Mouse (Mus musculus) naive thymus-derived CD4-positive, alpha-beta T cell, adult 2 months (primary cell): Measurements from ENCODE around the gene Smok2b.
"Not testable (repeated sequence)": the region's sequence is repeated elsewhere in the genome, so short reads cannot be mapped to it uniquely, and the experiment has no call there.

ENCODE experiments used
- DNase-seq: peaks from one replicate; pipeline ENCODE4 v3.0.0-alpha.2; 2011; ENCODE audit warnings: low read depth

Smok2b gene

DNA sequence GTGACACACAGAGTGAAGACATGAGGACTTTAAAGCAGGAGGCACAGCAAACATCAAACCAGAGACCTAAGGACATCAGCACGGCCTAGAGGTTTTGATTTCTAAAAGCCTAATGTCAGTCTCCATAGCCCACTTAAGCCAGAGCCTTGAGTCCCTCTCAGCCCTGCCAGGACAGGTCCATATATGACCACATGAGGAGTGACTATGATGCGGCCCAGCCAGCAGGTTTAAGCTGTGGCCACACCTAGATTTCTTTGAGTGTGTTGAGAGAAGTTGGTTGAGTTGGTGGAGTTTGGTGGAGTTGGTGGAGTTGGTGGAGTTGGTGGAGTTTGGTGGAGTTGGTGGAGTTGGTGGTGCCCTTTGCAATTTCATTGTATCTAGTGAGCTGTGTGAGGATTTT, at the start of gene Smok2b:
TSS of gene Smok2b (plus strand) at position 301 of the 400 bp plus-strand sequence.
- DNase-seq = not testable (repeated sequence)

DNA sequence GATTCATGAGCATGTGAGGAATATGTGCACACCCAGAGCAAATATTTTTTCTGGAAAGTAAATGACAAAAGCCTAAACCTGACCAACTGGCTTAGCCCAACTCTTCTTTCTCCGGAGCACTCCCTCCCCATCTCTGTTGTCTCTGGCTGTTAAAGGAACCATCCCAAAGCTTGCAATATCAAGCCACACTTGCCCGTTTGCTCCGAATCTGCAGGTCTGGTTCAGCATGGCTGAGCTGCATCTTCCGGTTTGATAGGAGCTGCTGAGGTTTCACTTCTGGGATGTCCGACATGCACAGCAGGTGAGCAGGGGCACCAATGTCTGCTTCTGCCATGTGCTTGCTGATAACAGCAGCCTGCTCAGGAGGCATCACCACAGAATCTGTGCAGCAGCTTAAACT, 49.6 kb upstream of the Smok2b start:
- DNase-seq = not testable (repeated sequence)

DNA sequence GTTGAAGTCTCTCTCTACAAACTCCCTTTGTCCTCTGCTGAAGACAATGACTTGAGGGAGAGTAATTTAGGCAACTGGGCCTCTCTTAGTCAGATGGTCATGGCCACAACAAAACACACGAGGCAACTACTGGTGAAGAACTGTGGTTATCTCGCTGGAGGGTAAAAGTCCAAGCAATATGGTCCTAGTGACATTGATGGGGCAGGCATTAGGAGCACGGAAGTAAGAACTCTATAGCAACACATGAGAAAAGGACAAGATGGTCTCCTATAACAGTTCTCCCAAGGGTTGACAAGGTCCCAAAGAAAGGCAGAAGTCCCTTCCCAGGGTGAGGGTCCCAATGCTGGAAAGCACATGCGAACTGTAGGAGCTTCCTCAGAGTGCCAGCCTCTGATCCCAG, 47.3 kb upstream of the Smok2b start:
- DNase-seq = not testable (repeated sequence)

- DNase-seq = not testable (repeated sequence)
Observed at GRCm38 (mm10) chr17:13184514-13184913, 45.5 kb upstream of the Smok2b start.

DNA sequence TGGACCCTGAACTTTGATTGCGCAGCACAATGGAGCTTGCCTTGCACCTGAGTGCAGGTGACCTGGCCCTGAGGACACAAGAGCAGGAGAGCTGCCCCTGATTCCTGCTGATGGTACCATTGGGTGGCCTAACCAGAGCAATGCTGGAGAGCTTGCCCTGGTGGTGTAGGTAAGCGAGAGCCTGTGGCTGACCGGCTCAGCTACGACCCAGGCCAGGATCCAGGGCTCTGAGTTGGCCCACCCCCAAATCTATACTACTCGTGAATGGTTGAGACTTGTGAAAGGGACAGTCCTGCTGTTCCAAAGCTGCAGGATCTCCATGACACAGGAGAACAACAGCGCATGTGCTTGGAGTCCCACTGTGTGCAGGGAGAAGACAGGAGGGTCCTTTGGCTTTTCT, 43.5 kb upstream of the Smok2b start:
- DNase-seq = not testable (repeated sequence)

GRCm38 (mm10) chr17:13187621-13188020, 42.4 kb upstream of the Smok2b start:
- not testable (repeated sequence) for DNase-seq

GRCm38 (mm10) chr17:13188846-13189245, 41.2 kb upstream of the Smok2b start:
- DNase-seq = not testable (repeated sequence)

- not testable (repeated sequence) for DNase-seq
Observed at GRCm38 (mm10) chr17:13190836-13191583, 39.0 kb upstream of the Smok2b start.

DNA sequence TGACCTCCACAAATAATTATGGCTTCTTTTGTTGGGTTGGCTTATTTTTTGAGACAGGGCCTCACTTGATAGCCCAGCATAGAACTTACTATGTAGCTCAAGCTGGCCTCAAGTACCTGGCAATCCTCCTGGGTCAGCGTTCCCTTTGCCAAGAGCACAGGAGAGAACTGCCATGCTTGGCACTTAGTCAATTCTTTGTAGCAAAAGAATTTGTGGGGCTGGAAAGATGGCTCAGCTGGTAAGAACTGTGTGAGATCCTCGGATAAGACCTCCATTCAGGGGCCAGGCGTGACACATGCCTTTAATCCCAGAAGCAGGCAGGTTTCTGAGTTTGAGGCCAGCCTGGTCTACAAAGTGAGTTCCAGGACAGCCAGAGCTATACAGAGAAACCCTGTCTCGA, 33.6 kb upstream of the Smok2b start:
- not testable (repeated sequence) for DNase-seq

- DNase-seq = not testable (repeated sequence)
Observed at GRCm38 (mm10) chr17:13198812-13199211, 31.2 kb upstream of the Smok2b start.

GRCm38 (mm10) chr17:13199880-13200409, 30.1 kb upstream of the Smok2b start:
- not testable (repeated sequence) for DNase-seq

DNA sequence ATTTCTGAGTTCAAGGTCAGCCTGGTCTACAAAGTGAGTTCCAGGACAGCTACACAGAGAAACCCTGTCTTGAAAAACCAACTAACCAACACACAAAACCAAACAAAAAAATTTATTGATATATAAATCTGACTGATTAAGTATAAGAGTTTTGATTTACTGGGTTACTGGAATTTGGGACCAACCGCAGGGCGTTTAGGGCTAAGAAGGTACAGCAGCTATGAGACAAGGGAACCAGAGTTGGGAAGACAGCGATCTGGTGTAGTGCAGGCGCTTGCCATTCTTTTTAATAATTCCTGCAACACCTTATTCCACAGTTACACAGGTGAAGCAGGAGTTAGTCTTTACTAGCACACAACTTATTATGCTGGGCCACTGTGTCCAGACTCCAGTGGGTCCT, 28.5 kb upstream of the Smok2b start:
- DNase-seq = not testable (repeated sequence)

DNA sequence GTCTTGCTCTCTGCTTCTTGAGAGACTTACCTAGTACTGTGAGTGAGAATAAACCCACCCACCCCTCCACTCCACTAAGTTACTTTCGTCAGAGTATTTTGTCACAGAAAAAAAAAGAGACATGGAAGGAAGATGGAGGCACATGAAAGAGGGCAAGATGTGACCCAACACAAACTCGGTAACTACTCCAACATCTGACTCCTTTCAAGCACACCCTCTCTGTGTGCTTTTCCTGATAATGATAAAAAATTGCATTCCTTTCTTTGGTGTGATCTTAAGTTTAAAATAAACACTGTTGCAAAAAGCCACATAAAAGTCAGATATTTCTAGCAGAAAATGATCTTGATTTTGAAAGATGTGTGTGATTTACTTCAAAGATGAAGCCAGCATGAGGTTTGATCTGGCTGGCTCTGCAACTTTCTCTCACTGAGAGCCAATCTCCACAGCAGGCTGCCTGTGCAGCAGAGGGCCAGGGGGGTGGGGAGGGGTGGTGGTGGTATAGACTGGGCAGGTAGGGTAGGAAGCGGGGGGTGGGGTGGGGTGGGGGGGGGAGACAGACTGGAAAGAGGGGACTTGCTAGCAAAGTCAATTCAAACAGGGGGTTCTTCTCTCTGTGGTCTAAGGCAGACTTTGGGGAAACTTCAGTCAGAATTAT, 27.5 kb upstream of the Smok2b start:
- not testable (repeated sequence) for DNase-seq

GRCm38 (mm10) chr17:13205247-13205646, 24.8 kb upstream of the Smok2b start:
- not testable (repeated sequence) for DNase-seq

- DNase-seq = no peak
Observed at GRCm38 (mm10) chr17:13206491-13206890, 23.6 kb upstream of the Smok2b start.

DNA sequence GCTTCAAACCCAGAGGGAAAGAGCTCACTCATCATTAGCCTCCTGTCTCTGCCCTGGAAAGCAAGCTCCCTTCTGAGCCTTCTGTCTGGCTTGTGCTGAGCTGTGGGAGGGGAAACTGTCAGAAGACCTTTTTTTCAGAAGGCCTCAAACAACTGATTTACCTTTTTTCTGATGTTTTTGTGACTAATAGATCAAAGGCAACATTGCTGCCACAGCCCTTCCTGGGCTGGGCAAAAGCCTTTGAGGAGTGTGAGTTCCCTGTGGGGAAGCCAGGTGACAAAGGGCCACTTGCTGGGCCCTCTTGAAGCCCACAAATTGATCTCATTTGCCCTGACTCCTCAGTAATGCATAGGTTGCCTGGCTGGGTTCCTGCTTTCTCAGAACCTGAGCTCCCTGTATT, 21.6 kb upstream of the Smok2b start:
- not testable (repeated sequence) for DNase-seq

GRCm38 (mm10) chr17:13212136-13212850, 17.8 kb upstream of the Smok2b start:
- DNase-seq = no peak

GRCm38 (mm10) chr17:13214169-13214568, 15.9 kb upstream of the Smok2b start:
- DNase-seq = no peak

DNA sequence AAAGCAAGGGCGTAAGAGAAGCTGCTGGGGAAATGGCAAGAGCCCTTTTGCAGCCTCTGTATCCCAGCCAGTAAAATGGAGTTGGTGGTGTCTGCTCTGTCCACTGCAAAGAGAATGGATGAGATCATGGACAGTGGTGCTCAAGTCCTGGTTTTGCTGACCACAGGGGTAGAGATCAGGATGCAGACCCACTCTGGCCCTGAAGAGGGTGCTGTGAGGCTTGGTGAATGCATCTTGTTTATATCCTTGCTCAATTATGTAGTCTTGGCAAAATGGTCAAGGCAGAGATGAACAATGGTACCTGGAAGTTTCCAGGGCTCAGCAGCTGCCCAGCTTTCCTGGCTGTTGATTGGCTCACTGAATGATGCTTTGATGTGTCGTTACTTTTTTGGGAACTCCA, 14.5 kb upstream of the Smok2b start:
- no peak for DNase-seq

GRCm38 (mm10) chr17:13220888-13221287, 9.2 kb upstream of the Smok2b start, which contains the start of gene Smok2a:
Gene Smok2a, plus strand, starts transcription at chr17:13221188.
- no peak for DNase-seq

DNA sequence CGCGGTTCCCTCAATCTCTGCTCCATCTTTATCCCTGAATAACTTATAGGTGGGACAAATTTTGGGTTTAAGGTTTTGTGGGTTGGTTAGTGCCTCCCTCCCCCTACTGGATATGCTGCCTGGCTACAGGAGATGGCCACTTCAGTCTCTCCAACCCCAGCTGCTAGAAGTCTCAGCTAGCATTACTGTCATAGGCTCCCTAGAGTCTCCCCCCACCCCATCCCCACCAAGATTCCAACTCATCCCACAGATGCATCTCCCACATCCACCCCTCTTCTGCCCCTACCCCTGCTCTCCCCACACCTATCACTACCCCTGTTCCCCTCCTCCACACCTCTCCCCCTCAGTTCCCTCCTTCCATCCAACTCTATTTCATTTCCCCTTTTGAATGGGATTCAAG, 8.1 kb upstream of the Smok2b start:
- not testable (repeated sequence) for DNase-seq

GRCm38 (mm10) chr17:13239461-13239860, 9.4 kb downstream of the Smok2b start:
- not testable (repeated sequence) for DNase-seq
